In genomic region chr3:21774172-21774842, GRCm38 (mm10) we compare ENCODE assay signal across 29 mouse cellular contexts.
DNase-seq lines count a peak whose midpoint lies in the region; ATAC-seq and TF ChIP-seq lines count a peak whose summit lies in the region.
"Had no signal": no experiment of that assay in that cellular context is flagged by ENCODE, and none has a peak within 500 bp of the region (broad histone marks: within the 10 kb centered on the region; RNA-seq: fewer than 3 reads in every experiment).

No protein-coding gene starts in this region.

- no peaks in the 10 kb centered on the region for H3K9me3 ChIP-seq in liver, embryonic 12.5 days (replicated peaks)
- H3K9me3 ChIP-seq in liver, postnatal 0 days (ENCODE audit: low read length): no peaks in the 10 kb centered on the region
- H3K9me3 ChIP-seq in midbrain, embryonic 15.5 days: no peaks in the 10 kb centered on the region
- H3K9me3 ChIP-seq: embryonic facial prominence, embryonic 12.5 days; heart, embryonic 10.5 days; heart, embryonic 15.5 days; intestine, embryonic 15.5 days; midbrain, embryonic 12.5 days; neural tube, embryonic 13.5 days had no signal

- TF ChIP-seq CTCF in liver, postnatal 0 days (IDR thresholded peaks at IDR 0.05; ENCODE audit: low read depth): no peak

- H3K36me3 ChIP-seq in liver, embryonic 12.5 days: no peaks in the 10 kb centered on the region
- no peaks in the 10 kb centered on the region for H3K36me3 ChIP-seq in liver, postnatal 0 days (replicated peaks; ENCODE audit: insufficient read depth, low read length)
- no peaks in the 10 kb centered on the region for H3K36me3 ChIP-seq in midbrain, embryonic 15.5 days (replicated peaks)
- H3K36me3 ChIP-seq: embryonic facial prominence, embryonic 12.5 days; heart, embryonic 10.5 days; heart, embryonic 15.5 days; intestine, embryonic 15.5 days; midbrain, embryonic 12.5 days; neural tube, embryonic 13.5 days had no signal

- H3K4me3 ChIP-seq in liver, embryonic 12.5 days: no peak overlapping the region
- H3K4me3 ChIP-seq in liver, postnatal 0 days (ENCODE audit: low read depth, low read length): no peak overlapping the region
- H3K4me3 ChIP-seq in midbrain, embryonic 15.5 days: no peak overlapping the region
- H3K4me3 ChIP-seq: embryonic facial prominence, embryonic 12.5 days; heart, embryonic 10.5 days; heart, embryonic 15.5 days; intestine, embryonic 15.5 days; midbrain, embryonic 12.5 days; neural tube, embryonic 13.5 days had no signal

- peak overlapping the region; percentile 17 for H3K4me2 ChIP-seq in liver, embryonic 12.5 days
- no peak overlapping the region for H3K4me2 ChIP-seq in liver, postnatal 0 days (ENCODE audit: low read depth, low read length)
- H3K4me2 ChIP-seq in midbrain, embryonic 15.5 days: no peak overlapping the region
- H3K4me2 ChIP-seq: embryonic facial prominence, embryonic 12.5 days; heart, embryonic 15.5 days; intestine, embryonic 15.5 days; lung, embryonic 14.5 days; midbrain, embryonic 12.5 days; neural tube, embryonic 13.5 days had no signal

- no peak for DNase-seq in liver, postnatal 0 days
- no peak for DNase-seq in cerebellum, adult 9-11 months
- no peak for DNase-seq in adrenal gland, adult 8-10 months
- DNase-seq: adrenal gland, adult 2 months; B cell, adult 2 months; cerebellum, adult 2 months; cerebellum, postnatal 36 days; embryo, embryonic 11 days; gastrocnemius, postnatal 25 days; heart, adult 11 months; kidney, adult 2 months; kidney, postnatal 4 days; left cerebral cortex, postnatal 4 days; lung, embryonic 14.5 days; lung, postnatal 14 days; right cerebral cortex, postnatal 14 days; thymus, postnatal 4 days had no signal

- no peak overlapping the region for H3K9ac ChIP-seq in liver, embryonic 12.5 days
- no peak overlapping the region for H3K9ac ChIP-seq in liver, postnatal 0 days (replicated peaks)
- no peak overlapping the region for H3K9ac ChIP-seq in midbrain, embryonic 15.5 days
- H3K9ac ChIP-seq: embryonic facial prominence, embryonic 12.5 days; heart, embryonic 15.5 days; intestine, embryonic 15.5 days; lung, embryonic 14.5 days; midbrain, embryonic 12.5 days; neural tube, embryonic 13.5 days had no signal

- no peak for TF ChIP-seq EP300 in liver, postnatal 0 days (IDR thresholded peaks at IDR 0.05; ENCODE audit: low read depth)

- H3K4me1 ChIP-seq in liver, embryonic 12.5 days: peaks cover 22% of the 10 kb centered on the region
- no peaks in the 10 kb centered on the region for H3K4me1 ChIP-seq in liver, postnatal 0 days (ENCODE audit: insufficient read depth)
- peaks cover 5% of the 10 kb centered on the region; the same call in 1 of the 2 replicates for H3K4me1 ChIP-seq in midbrain, embryonic 15.5 days

- peak; percentile 52; the same call in 1 of the 2 replicates for ATAC-seq in common myeloid progenitor, adult 5-6 weeks (replicated peaks; ENCODE audit: low read depth, poor library complexity, severe bottlenecking)
- peak; percentile 95 for ATAC-seq in liver, embryonic 12.5 days
- ATAC-seq in liver, postnatal 0 days: peak; percentile 43; the same call in 1 of the 2 replicates
- ATAC-seq in midbrain, embryonic 15.5 days (replicated peaks): no peak
- ATAC-seq: activated CD4-positive, CD25-positive, alpha-beta regulatory T cell, adult 4 months; forebrain, embryonic 16.5 days; hindbrain, postnatal 0 days; intestine, embryonic 15.5 days had no signal

- no peaks in the 10 kb centered on the region for H3K27me3 ChIP-seq in liver, embryonic 12.5 days (replicated peaks)
- no peaks in the 10 kb centered on the region for H3K27me3 ChIP-seq in liver, postnatal 0 days (ENCODE audit: insufficient read depth, low read length)
- H3K27me3 ChIP-seq in midbrain, embryonic 15.5 days (replicated peaks): no peaks in the 10 kb centered on the region
- H3K27me3 ChIP-seq: embryonic facial prominence, embryonic 12.5 days; heart, embryonic 15.5 days; intestine, embryonic 15.5 days; midbrain, embryonic 12.5 days; neural tube, embryonic 13.5 days had no signal

- 43% methylated on average over 4 of the region's 4 CpGs for WGBS in liver, embryonic 12.5 days (ENCODE audit: insufficient replicate concordance)
- 68% methylated on average over 4 of the region's 4 CpGs for WGBS in liver, postnatal 0 days (ENCODE audit: insufficient replicate concordance)
- WGBS in midbrain, embryonic 15.5 days: 82% methylated on average over 4 of the region's 4 CpGs

- no peak overlapping the region for H3K27ac ChIP-seq in liver, embryonic 12.5 days
- no peak overlapping the region for H3K27ac ChIP-seq in liver, postnatal 0 days (ENCODE audit: low read depth)
- H3K27ac ChIP-seq in midbrain, embryonic 15.5 days: no peak overlapping the region
- H3K27ac ChIP-seq: embryonic facial prominence, embryonic 12.5 days; heart, embryonic 10.5 days; heart, embryonic 15.5 days; hindbrain, postnatal 0 days; intestine, embryonic 15.5 days; midbrain, embryonic 12.5 days; neural tube, embryonic 13.5 days had no signal
